Mouse (Mus musculus) megakaryocyte, adult 5-6 weeks (primary cell): Measurements from ENCODE around the gene H2afy. TPM values are rescaled to one million over a fixed set of nuclear protein-coding genes. Genes with fewer than 3 reads are reported as not detected.
A peak's percentile ranks its signal among the peaks of the same experiment; 100 is the strongest.

ENCODE experiments used
- ATAC-seq: 2 replicates; pipeline ENCODE4 v1.8.0; 2016; ENCODE audit warnings: mild to moderate bottlenecking, inconsistent platforms; ENCODE audit not compliant: poor library complexity, severe bottlenecking
- total RNA-seq, 2 experiments: library from RNA; stranded (forward) in 1 of 2; stranded (reverse) in 1 of 2; fragments of 153-499, 151-499 nt in 1 of 2; fragments of 221-1000, 200-1000 nt in 1 of 2; gene quantifications; 2 replicates each; pipeline versions ENCODE4 v1.2.3 to v1.2.4; 2015 to 2017

H2afy gene
- total RNA-seq, 2 experiments from 2014 or later, result 326 to 674 TPM

GRCm38 (mm10) chr13:56151404-56152226 lies 15.5 kb upstream of the H2afy start:
- peak; percentile 81 for ATAC-seq

- peak; percentile 98 for ATAC-seq
Observed at GRCm38 (mm10) chr13:56145523-56145922, 9.4 kb upstream of the H2afy start.

- no peak for ATAC-seq
Observed at GRCm38 (mm10) chr13:56144021-56144420, 7.9 kb upstream of the H2afy start.

DNA sequence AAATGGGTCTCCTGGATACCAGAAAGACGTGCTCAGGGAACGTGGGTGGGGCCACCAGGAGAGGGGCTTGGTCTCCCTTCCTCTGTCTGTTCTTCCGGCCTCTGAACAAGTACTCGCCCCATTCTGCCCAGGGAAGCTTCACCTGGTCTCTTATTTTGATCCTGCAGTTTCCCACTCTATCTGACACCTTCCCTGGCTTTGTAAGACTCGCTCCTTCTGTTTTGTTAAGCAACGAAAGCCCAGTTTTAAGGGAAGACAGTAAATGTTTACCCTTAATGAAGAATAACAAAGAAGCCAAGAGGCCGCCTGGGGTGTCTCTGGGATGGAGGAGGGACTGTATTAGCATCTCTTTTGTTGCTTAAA lies 7.0 kb upstream of the H2afy start:
- no peak for ATAC-seq

GRCm38 (mm10) chr13:56142382-56143150 lies 6.4 kb upstream of the H2afy start:
- 0 out of 2 replicates have a peak, but pooled peaks have one; percentile 37 for ATAC-seq

- no peak for ATAC-seq
Observed at GRCm38 (mm10) chr13:56139167-56139751, 3.1 kb upstream of the H2afy start.

GRCm38 (mm10) chr13:56135231-56136052 lies 719 bp downstream of the H2afy start:
- ATAC-seq, result peak; percentile 89

- no peak for ATAC-seq
Observed at GRCm38 (mm10) chr13:56134631-56135181, 1.5 kb downstream of the H2afy start.

GRCm38 (mm10) chr13:56134031-56134430 lies 2.1 kb downstream of the H2afy start:
- peak; percentile 41 for ATAC-seq

- no peak for ATAC-seq
Observed at GRCm38 (mm10) chr13:56132941-56133340, 3.2 kb downstream of the H2afy start.

DNA sequence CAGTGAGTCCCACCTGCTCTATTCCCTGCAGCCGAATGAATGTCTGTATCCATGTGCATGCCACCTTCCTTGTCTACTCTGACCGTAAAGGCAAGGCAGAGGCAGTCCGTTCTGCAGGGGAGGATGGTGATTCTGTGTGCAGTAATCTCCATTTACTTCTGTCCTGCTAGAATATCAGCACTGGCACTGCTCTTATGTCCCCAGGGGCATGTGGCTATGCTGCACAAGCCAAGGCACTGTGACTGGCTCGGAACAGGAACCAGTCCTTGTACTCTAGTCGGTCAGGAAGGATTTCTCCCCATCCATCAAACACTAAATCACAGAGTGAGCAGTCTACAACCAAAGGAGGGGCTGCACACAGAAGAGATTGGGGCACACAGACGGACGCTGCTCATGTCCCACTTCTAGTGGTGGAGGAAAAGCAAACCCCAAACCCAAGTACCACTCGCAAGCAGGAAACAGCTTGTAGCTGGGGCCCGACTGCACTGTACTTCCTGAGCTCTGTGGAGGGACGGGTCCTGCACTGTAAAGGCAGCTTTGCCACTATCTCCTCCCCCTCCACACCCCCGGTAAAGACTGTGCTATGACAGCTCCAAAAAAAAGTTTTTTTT lies 3.7 kb downstream of the H2afy start:
- 0 out of 2 replicates have a peak, but pooled peaks have one; percentile 21 for ATAC-seq

DNA sequence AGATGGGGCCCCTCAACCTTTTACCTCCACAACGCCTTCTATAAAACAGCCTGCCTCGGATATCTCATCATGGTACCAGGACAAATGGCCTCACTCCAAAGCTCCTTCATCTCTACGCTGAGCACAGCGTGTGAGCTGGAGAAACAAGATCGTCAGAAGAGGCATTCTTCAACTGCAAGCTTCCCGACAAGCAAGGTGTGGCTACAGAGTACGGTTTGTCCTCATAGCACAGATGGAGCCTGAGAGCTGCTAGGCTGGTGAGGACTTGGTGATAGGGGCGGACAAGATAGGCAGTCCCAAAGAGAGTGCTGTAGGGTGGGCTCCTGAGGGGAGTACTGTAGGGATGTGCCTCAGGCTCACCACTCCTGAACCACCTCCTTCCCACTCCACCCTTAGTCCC lies 5.6 kb downstream of the H2afy start:
- ATAC-seq, result no peak

DNA sequence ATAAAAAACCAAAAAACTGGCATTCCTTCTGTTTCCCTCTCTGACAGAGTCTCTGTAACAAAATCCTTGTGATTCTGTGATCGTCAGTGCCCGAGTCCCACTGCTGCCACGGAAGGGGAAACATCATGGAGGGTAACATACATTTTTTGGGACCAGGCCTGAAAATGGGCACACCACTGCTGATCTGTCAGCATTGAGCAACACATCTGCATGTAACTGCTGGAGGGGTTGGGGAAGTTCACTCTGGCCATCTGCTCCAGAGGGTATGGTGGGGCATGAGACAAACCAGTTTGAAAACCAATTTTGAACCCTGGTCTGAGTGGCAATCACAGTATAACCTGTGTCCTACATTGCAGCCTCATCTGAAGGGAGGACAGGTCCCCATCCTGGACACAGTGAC lies 6.6 kb downstream of the H2afy start:
- ATAC-seq, result no peak

DNA sequence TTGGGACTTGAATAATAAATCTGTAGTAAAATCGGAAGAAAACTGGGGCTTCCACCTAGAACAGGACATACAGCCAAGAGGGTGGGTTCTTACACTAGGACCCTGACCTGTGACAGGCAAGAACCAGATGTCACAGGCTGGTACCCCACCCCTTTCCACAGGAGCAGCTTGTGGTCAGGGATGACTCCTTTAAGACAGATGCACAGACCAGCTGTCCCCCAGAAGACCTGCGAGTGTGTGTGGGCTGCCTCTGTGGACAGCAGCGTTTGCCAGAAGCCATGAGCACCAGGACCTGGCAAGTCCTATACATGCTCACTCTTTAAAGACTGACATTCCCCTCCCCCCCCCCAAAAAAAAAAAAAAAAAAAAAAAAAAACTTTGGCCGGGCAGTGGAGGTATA lies 7.1 kb downstream of the H2afy start:
- no peak for ATAC-seq

- no peak for ATAC-seq
Observed at GRCm38 (mm10) chr13:56125632-56126031, 10.5 kb downstream of the H2afy start.

DNA sequence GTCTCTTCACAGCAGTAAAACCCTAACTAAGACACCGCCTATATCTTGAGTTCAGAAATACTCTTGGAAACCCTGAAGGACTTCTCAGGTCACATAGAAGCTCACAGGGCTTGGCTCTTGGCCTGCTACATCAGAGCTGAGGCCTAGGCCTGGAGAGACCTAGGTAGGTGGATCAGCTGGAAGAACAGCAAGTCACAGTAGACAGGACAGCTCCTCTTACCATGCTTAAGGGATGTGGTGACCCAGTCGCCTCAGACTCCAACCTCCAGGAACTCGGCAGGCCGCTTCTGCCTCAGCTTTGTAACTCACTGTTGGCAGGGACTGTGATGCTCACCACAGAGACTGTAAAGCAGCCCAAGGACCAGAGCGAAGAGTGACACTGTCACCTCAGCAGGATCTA lies 13.1 kb downstream of the H2afy start:
- no peak for ATAC-seq

- ATAC-seq, result no peak
Observed at GRCm38 (mm10) chr13:56117991-56118765, 18.0 kb downstream of the H2afy start.

- no peak for ATAC-seq
Observed at GRCm38 (mm10) chr13:56115906-56116305, 20.3 kb downstream of the H2afy start.

DNA sequence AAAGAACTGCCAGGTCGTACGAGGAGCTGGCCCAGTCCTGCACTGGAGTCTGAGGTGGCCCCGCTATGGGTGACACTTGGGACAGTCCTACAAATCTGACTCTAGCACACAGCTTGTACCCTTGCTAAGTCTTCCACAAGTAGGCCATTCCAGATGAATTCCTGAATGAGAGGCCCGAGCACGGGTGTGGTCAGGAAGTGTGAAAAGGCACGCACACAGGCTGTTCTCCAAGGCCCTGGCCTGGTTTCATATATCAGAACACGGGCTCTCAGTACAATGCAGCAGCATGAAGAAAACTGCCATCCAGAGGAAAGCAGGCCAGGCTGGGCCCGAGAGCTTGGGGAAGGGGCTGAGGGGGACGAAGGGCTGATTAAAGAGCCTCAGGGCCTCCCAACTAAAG lies 20.8 kb downstream of the H2afy start:
- ATAC-seq, result no peak
